Mouse (Mus musculus): Measurements from ENCODE around the gene Tnfsf14. TPM values are rescaled to one million over a fixed set of nuclear protein-coding genes. Genes with fewer than 3 reads are reported as not detected.
A peak's percentile ranks its signal among the peaks of the same experiment; 100 is the strongest.

Gene Tnfsf14
- total and polyA plus RNA-seq, 3 experiments = 10.6 to 15.4 (median 14.6) TPM

DNA sequence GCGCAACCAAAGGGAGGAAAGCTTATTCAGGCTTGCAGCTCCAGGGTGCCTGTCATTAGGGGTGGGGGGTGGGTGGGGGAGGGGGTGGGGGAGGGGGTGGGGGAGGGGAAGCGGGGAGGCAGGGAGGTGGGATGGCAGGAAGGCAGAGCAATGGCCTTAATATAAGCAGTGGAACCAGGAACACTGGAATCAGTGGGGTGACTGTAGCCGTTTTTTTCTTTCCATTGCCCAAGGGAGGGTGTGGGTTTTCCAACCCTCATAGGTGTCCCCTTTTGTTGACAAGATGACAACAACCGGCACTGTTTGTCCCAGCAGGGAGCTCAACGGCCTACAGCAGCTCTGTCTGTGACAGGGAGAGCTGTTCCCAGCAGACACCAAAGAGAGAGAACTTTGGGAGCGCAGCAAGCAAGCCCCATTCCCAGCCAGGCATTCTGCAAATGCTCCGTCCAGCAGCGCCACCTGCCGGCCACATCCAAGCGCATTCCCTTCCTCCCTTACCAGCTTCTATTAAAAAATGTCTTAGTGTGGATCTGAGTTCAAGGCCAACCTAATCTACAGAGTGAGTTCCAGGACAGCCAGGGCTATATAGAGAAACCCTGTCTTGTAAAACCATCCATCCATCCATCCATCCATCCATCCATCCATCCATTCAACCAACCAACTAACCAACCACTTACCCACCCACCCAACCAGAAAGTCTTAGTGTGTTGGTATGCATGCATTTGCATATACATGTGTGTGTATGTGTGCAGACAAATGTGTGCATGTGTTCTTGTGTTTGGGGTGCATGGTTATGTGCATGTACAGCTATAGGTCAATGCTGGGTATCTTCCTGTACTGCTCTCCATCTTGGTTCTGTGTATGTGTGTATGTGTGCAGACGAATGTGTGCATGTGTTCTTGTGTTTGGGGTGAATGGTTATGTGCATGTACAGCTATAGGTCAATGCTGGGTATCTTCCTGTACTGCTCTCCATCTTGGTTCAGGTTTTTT, 26.9 kb downstream of the Tnfsf14 start (continued):
- peak; percentile 61 for TF ChIP-seq ZNF384 (IDR thresholded peaks at IDR 0.05; ENCODE audit: low read depth, low read length)
- TF ChIP-seq TCF12 (IDR thresholded peaks at IDR 0.05; ENCODE audit: low read depth, low read length) = no peak; the same call in 1 of the 2 replicates
- no peak for TF ChIP-seq MYC (IDR thresholded peaks at IDR 0.05; ENCODE audit: low read depth, low read length)
- TF ChIP-seq USF2 (conservative IDR thresholded peaks at IDR 0.05; ENCODE audit: low read depth, low read length) = no peak
- TF ChIP-seq ELF1 (IDR thresholded peaks at IDR 0.05; ENCODE audit: low read depth, low read length) = peak; percentile 25; the same call in 1 of the 2 replicates
- TF ChIP-seq E2F4 (IDR thresholded peaks at IDR 0.05; ENCODE audit: insufficient replicate concordance, low read depth, low read length) = no peak
- TF ChIP-seq SIN3A (IDR thresholded peaks at IDR 0.05; ENCODE audit: low read length) = peak; percentile 32; the same call in 1 of the 2 replicates
- TF ChIP-seq BHLHE40 (IDR thresholded peaks at IDR 0.05; ENCODE audit: low read depth, low read length) = 0 out of 2 replicates have a peak, but pooled peaks have one; percentile 8
- no peak for TF ChIP-seq POLR2A (IDR thresholded peaks at IDR 0.05; ENCODE audit: low read depth, low read length)
- no peak for TF ChIP-seq HCFC1 (IDR thresholded peaks at IDR 0.05; ENCODE audit: low read depth, low read length)
- TF ChIP-seq MXI1 (IDR thresholded peaks at IDR 0.05; ENCODE audit: low read depth, low read length) = peak; percentile 48; the same call in 1 of the 2 replicates
- peak; percentile 41 to 94 for TF ChIP-seq CTCF (conservative IDR thresholded peaks at IDR 0.05 in 1 of 2, IDR thresholded peaks at IDR 0.05 in 1 of 2; ENCODE audit: low read depth in 2 of 2, low read length in 2 of 2)

DNA sequence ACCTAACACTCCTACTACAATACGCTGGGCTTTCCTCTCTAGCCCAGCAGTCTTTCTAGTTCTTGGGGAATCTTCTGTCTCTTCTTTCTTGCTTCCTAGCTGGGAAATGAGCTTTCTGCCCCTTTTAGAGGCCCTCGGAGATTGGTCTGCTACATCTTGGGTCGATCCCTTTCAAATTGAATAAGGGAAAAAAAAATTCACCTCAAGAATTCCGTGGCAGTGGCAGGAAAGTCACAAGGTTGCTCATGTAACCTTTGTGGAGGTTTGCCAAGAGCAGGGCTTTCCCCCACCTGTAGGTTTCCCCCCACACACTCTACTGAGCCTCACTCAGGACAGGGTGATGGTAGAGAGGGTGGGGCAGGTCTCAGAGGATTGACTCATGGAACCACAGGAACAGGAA, 40.2 kb downstream of the Tnfsf14 start:
- peak; percentile 20; the same call in 1 of the 2 replicates for TF ChIP-seq IRF4 (IDR thresholded peaks at IDR 0.05; ENCODE audit: low read depth, low read length)
- peak; percentile 57; the same call in 1 of the 2 replicates for TF ChIP-seq CHD1 (IDR thresholded peaks at IDR 0.05; ENCODE audit: low read depth, low read length)
- no peak for TF ChIP-seq KAT2A (IDR thresholded peaks at IDR 0.05; ENCODE audit: insufficient replicate concordance, low read length)
- peak; percentile 64; the same call in 1 of the 2 replicates for TF ChIP-seq ZMIZ1 (IDR thresholded peaks at IDR 0.05; ENCODE audit: low read depth, low read length)
- TF ChIP-seq JUN (IDR thresholded peaks at IDR 0.05; ENCODE audit: insufficient read depth, low read depth, low read length) = no peak
- TF ChIP-seq BHLHE40 (IDR thresholded peaks at IDR 0.05; ENCODE audit: low read depth, low read length) = peak; percentile 21; the same call in 1 of the 2 replicates
- TF ChIP-seq POLR2AphosphoS2 (IDR thresholded peaks at IDR 0.05; ENCODE audit: low read depth, low read length) = no peak
- TF ChIP-seq MXI1 (IDR thresholded peaks at IDR 0.05; ENCODE audit: low read depth, low read length) = peak; percentile 33; the same call in 1 of the 2 replicates
- 0 out of 2 replicates have a peak, but pooled peaks have one; percentile 10 for TF ChIP-seq MEF2A (IDR thresholded peaks at IDR 0.05; ENCODE audit: borderline replicate concordance, low read depth, low read length)
- peak; percentile 83 for TF ChIP-seq MAZ (IDR thresholded peaks at IDR 0.05; ENCODE audit: low read depth, low read length)
- peak; percentile 32; the same call in 1 of the 2 replicates for TF ChIP-seq SIN3A (IDR thresholded peaks at IDR 0.05; ENCODE audit: low read length)
- TF ChIP-seq EP300 (IDR thresholded peaks at IDR 0.05; ENCODE audit: low read length) = peak; percentile 20; the same call in 1 of the 2 replicates
- peaks cover 19% of the 10 kb centered on the region for H3K9me3 ChIP-seq (replicated peaks; ENCODE audit: low read length)
- no peak for DNase-seq (ENCODE audit: extremely low read depth)
- H3K4me3 ChIP-seq (replicated peaks in 1 of 3; ENCODE audit: low read depth in 2 of 3, low read length in 2 of 3, poor library complexity in 1 of 3) = no peak overlapping the region
- H3K79me2 ChIP-seq (replicated peaks; ENCODE audit: control insufficient read depth, extremely low read depth, insufficient read depth, poor library complexity, severe bottlenecking) = peaks cover 6% of the 10 kb centered on the region
- dilution Hi-C loops (cut with MboI; ENCODE audit: extremely low pct_ligation_motif_present, extremely low pct_unique_long_range_greater_than_20kb, low sequenced_read_pairs) (no loop called here), in situ Hi-C loops (cut with MboI; ENCODE audit: low pct_ligation_motif_present, low pct_unique_long_range_greater_than_20kb, low sequenced_read_pairs) (loop anchor here (5.0 kb wide), 1 partner anchor 41 kb away; no protein-coding TSS in a partner anchor)
- H3K9ac ChIP-seq (ENCODE audit: insufficient read depth, low read depth) = no peak overlapping the region
- H3K4me2 ChIP-seq (ENCODE audit: insufficient read depth, low read depth, poor library complexity, severe bottlenecking) = peak overlapping the region; percentile 6; the same call in 1 of the 2 replicates
- H3K36me3 ChIP-seq (replicated peaks in 1 of 2; ENCODE audit: control insufficient read depth in 1 of 2, insufficient read depth in 1 of 2, low read length in 1 of 2) = peaks cover 0 to 4% of the 10 kb centered on the region in 2 experiments
- H3K27me3 ChIP-seq (replicated peaks) = no peaks in the 10 kb centered on the region
- peak overlapping the region; percentile 10; the same call in 1 of the 2 replicates for H3K27ac ChIP-seq (ENCODE audit: insufficient read depth, low read depth)
- peaks cover 24 to 33% of the 10 kb centered on the region in 2 experiments for H3K4me1 ChIP-seq (ENCODE audit: control insufficient read depth in 1 of 2, insufficient read depth in 2 of 2)

Data from CH12.LX (cell line).